10 mouse cellular contexts compared by ENCODE assay signal in genomic region chr8:107115008-107115320, GRCm38 (mm10). TPM values are rescaled to one million over a fixed set of nuclear protein-coding genes. Genes with fewer than 3 reads are reported as not detected.
A peak's percentile ranks its signal among the peaks of the same experiment; 100 is the strongest.
DNase-seq lines count a peak whose midpoint lies in the region; ATAC-seq and TF ChIP-seq lines count a peak whose summit lies in the region.
"Had no signal": no experiment of that assay in that cellular context is flagged by ENCODE, and none has a peak within 500 bp of the region (broad histone marks: within the 10 kb centered on the region; RNA-seq: fewer than 3 reads in every experiment).

No protein-coding gene starts in this region.

- H3K9me3 ChIP-seq in embryonic facial prominence, embryonic 14.5 days (ENCODE audit: control insufficient read depth, low read length) = no peaks in the 10 kb centered on the region
- H3K9me3 ChIP-seq in liver, embryonic 16.5 days (replicated peaks; ENCODE audit: control insufficient read depth, low read length) = no peaks in the 10 kb centered on the region

- peaks cover 3% of the 10 kb centered on the region for H3K4me1 ChIP-seq in heart, adult 2 months (ENCODE audit: control insufficient read depth, insufficient read depth, low read length)
- peaks cover 24% of the 10 kb centered on the region for H3K4me1 ChIP-seq in lung, adult 2 months (ENCODE audit: control insufficient read depth, insufficient read depth, low read length)
- H3K4me1 ChIP-seq in embryonic facial prominence, embryonic 14.5 days (ENCODE audit: control insufficient read depth, insufficient read depth, low read length) = peaks cover 14% of the 10 kb centered on the region; the same call in 1 of the 2 replicates
- H3K4me1 ChIP-seq in liver, embryonic 16.5 days (ENCODE audit: control insufficient read depth, low read depth, low read length) = no peaks in the 10 kb centered on the region; the same call in 1 of the 2 replicates

- TF ChIP-seq POLR2A in heart, adult 2 months (IDR thresholded peaks at IDR 0.05; ENCODE audit: insufficient read depth, low read depth, low read length) = no peak
- no peak for TF ChIP-seq POLR2A in lung, adult 2 months (IDR thresholded peaks at IDR 0.05; ENCODE audit: borderline replicate concordance, extremely low read depth, low read depth, low read length)

- H3K4me3 ChIP-seq in heart, adult 2 months = no peak overlapping the region
- H3K4me3 ChIP-seq in lung, adult 2 months (replicated peaks; ENCODE audit: extremely low read depth, low read depth, low read length) = peak overlapping the region; percentile 6
- H3K4me3 ChIP-seq in embryonic facial prominence, embryonic 14.5 days (ENCODE audit: low read depth, low read length) = no peak overlapping the region
- H3K4me3 ChIP-seq in liver, embryonic 16.5 days (ENCODE audit: low read depth, low read length) = no peak overlapping the region

- WGBS in heart, adult 2 months = 33% methylated on average over 10 of the region's 10 CpGs
- WGBS in lung, adult 2 months = 38% methylated on average over 10 of the region's 10 CpGs
- 51% methylated on average over 10 of the region's 10 CpGs for WGBS in embryonic facial prominence, embryonic 14.5 days
- 36% methylated on average over 10 of the region's 10 CpGs for WGBS in liver, embryonic 16.5 days (ENCODE audit: insufficient replicate concordance)

- no peak for ATAC-seq in embryonic facial prominence, embryonic 14.5 days (ENCODE audit: low read depth)
- no peak; the same call in 1 of the 2 replicates for ATAC-seq in liver, embryonic 16.5 days (ENCODE audit: low read depth)

- no peaks in the 10 kb centered on the region for H3K79me2 ChIP-seq in heart, adult 2 months (replicated peaks; ENCODE audit: control insufficient read depth, insufficient read depth, low read length)

- H3K27ac ChIP-seq in heart, adult 2 months = peak overlapping the region; percentile 55
- peak overlapping the region; percentile 59 for H3K27ac ChIP-seq in embryonic facial prominence, embryonic 14.5 days (replicated peaks; ENCODE audit: low read depth, low read length)
- H3K27ac ChIP-seq in liver, embryonic 16.5 days (ENCODE audit: low read length) = no peak overlapping the region

- DNase-seq in heart, adult 2 months = peak in 1 of 2 experiments; percentile 36
- no peak for DNase-seq in heart, postnatal 4 days
- no peak for DNase-seq in lung, adult 2 months
- no peak for DNase-seq in lung, postnatal 14 days
- no peak for DNase-seq in embryonic facial prominence, embryonic 14.5 days (ENCODE audit: low spot score)
- no peak for DNase-seq in neural tube, embryonic 10.5 days (ENCODE audit: extremely low spot score, low spot score)
- no peak for DNase-seq in urinary bladder, postnatal 4 days (ENCODE audit: low spot score in 2 of 2)

- no peaks in the 10 kb centered on the region for H3K36me3 ChIP-seq in heart, adult 2 months (ENCODE audit: control insufficient read depth, insufficient read depth, low read length)
- no peaks in the 10 kb centered on the region for H3K36me3 ChIP-seq in embryonic facial prominence, embryonic 14.5 days (ENCODE audit: control insufficient read depth, insufficient read depth, low read length)
- no peaks in the 10 kb centered on the region for H3K36me3 ChIP-seq in liver, embryonic 16.5 days (ENCODE audit: control insufficient read depth, insufficient read depth)

- intact Hi-C loops in heart, adult 2 months (cut with DNase I) = loop anchor here (10.0 kb wide), 1 partner anchor 180 kb away; the partner anchor contains the start of gene Nfat5

- H3K27me3 ChIP-seq in heart, adult 2 months (ENCODE audit: control insufficient read depth, insufficient read depth, low read length) = no peaks in the 10 kb centered on the region
- H3K27me3 ChIP-seq in embryonic facial prominence, embryonic 14.5 days (replicated peaks; ENCODE audit: control insufficient read depth, insufficient read depth, low read length) = no peaks in the 10 kb centered on the region
- no peaks in the 10 kb centered on the region for H3K27me3 ChIP-seq in liver, embryonic 16.5 days (ENCODE audit: control insufficient read depth, insufficient read depth, low read depth, low read length)

- no peak for TF ChIP-seq EP300 in heart, adult 2 months (IDR thresholded peaks at IDR 0.05; ENCODE audit: insufficient read depth, low read depth, low read length)

- H3K4me2 ChIP-seq in embryonic facial prominence, embryonic 14.5 days (ENCODE audit: low read depth, low read length) = peak overlapping the region; percentile 40; the same call in 1 of the 2 replicates
- 0 out of 2 replicates have a peak overlapping the region, but pooled peaks have one; percentile 7 for H3K4me2 ChIP-seq in liver, embryonic 16.5 days (ENCODE audit: low read depth, low read length)

- H3K9ac ChIP-seq in heart, adult 2 months (ENCODE audit: low read depth, low read length) = no peak overlapping the region
- H3K9ac ChIP-seq in embryonic facial prominence, embryonic 14.5 days (ENCODE audit: low read depth, low read length) = peak overlapping the region; percentile 48
- no peak overlapping the region for H3K9ac ChIP-seq in liver, embryonic 16.5 days (ENCODE audit: low read depth, low read length)

- no peak for TF ChIP-seq CTCF in heart, adult 2 months (IDR thresholded peaks at IDR 0.05)
- TF ChIP-seq CTCF in lung, adult 2 months (IDR thresholded peaks at IDR 0.05; ENCODE audit: insufficient read depth, low read length) = no peak

RNA-seq across cellular contexts. Expression of gene Terf2, which starts 18.6 kb away (rescaled TPM):
- 10 to 100 TPM; 11.1 to 11.2 TPM for total RNA-seq in heart, adult 2 months (2021)
- polyA plus RNA-seq in heart, adult 2 months (2012; rRNA removed) = 6.0 and 8.9 TPM in 2 replicates
- 10 to 100 TPM; 20.2 to 25.1 TPM for total RNA-seq in heart, postnatal 4 days (2021)
- polyA plus RNA-seq in lung, adult 2 months (2012; rRNA removed) = 9.5 and 13.5 TPM in 2 replicates
- polyA plus RNA-seq in embryonic facial prominence, embryonic 14.5 days (2014; fragmentation: Nextera tagmentation; extraction: Ambion mirVana) = 14.8 and 15.1 TPM in 2 replicates
- 5.5 and 6.0 TPM in 2 replicates for polyA plus RNA-seq in liver, embryonic 16.5 days (2015; fragmentation: Nextera tagmentation; extraction: Ambion mirVana)

RNA-seq across cellular contexts. Expression of gene Cyb5b, which starts 35.5 kb away (rescaled TPM):
- 10 to 100 TPM; 38.8 to 41.1 TPM for total RNA-seq in heart, adult 2 months (2021)
- polyA plus RNA-seq in heart, adult 2 months (2012; rRNA removed) = 33.2 and 50.8 TPM in 2 replicates
- total RNA-seq in heart, postnatal 4 days (2021) = 10 to 100 TPM; 55.6 to 59.6 TPM
- 68.7 and 97.9 TPM in 2 replicates for polyA plus RNA-seq in lung, adult 2 months (2012; rRNA removed)
- polyA plus RNA-seq in embryonic facial prominence, embryonic 14.5 days (2014; fragmentation: Nextera tagmentation; extraction: Ambion mirVana) = 78.5 and 86.5 TPM in 2 replicates
- 23.0 and 25.2 TPM in 2 replicates for polyA plus RNA-seq in liver, embryonic 16.5 days (2015; fragmentation: Nextera tagmentation; extraction: Ambion mirVana)

RNA-seq across cellular contexts. Expression of gene Tmed6, which starts 49.5 kb away (rescaled TPM):
- not detected for total RNA-seq in heart, adult 2 months (2021)
- polyA plus RNA-seq in heart, adult 2 months (2012; rRNA removed) = not detected in 2 replicates
- not detected for total RNA-seq in heart, postnatal 4 days (2021)
- polyA plus RNA-seq in lung, adult 2 months (2012; rRNA removed) = 0.65 and 0.99 TPM in 2 replicates
- not detected in 2 replicates for polyA plus RNA-seq in embryonic facial prominence, embryonic 14.5 days (2014; fragmentation: Nextera tagmentation; extraction: Ambion mirVana)
- polyA plus RNA-seq in liver, embryonic 16.5 days (2015; fragmentation: Nextera tagmentation; extraction: Ambion mirVana) = 3.9 and 4.2 TPM in 2 replicates
- total RNA-seq: left cerebral cortex, postnatal 10 days had no signal
- polyA plus RNA-seq: neural tube, embryonic 11.5 days had no signal

RNA-seq across cellular contexts. Expression of gene Nip7, which starts 58.3 kb away (rescaled TPM):
- total RNA-seq in heart, adult 2 months (2021) = 10 to 100 TPM; 19.4 to 27.3 TPM
- 19.7 and 27.9 TPM in 2 replicates for polyA plus RNA-seq in heart, adult 2 months (2012; rRNA removed)
- 10 to 100 TPM; 37.4 to 41.1 TPM for total RNA-seq in heart, postnatal 4 days (2021)
- polyA plus RNA-seq in lung, adult 2 months (2012; rRNA removed) = 20.3 and 26.0 TPM in 2 replicates
- 97.3 and 98.4 TPM in 2 replicates for polyA plus RNA-seq in embryonic facial prominence, embryonic 14.5 days (2014; fragmentation: Nextera tagmentation; extraction: Ambion mirVana)
- polyA plus RNA-seq in liver, embryonic 16.5 days (2015; fragmentation: Nextera tagmentation; extraction: Ambion mirVana) = 25.9 and 34.2 TPM in 2 replicates

RNA-seq across cellular contexts. Expression of gene Cog8, which starts 58.5 kb away (rescaled TPM):
- 10 to 100 TPM; 17.9 to 18.7 TPM for total RNA-seq in heart, adult 2 months (2021)
- 17.2 and 26.5 TPM in 2 replicates for polyA plus RNA-seq in heart, adult 2 months (2012; rRNA removed)
- total RNA-seq in heart, postnatal 4 days (2021) = 10 to 100 TPM; 16.9 to 18.3 TPM
- 24.7 and 31.6 TPM in 2 replicates for polyA plus RNA-seq in lung, adult 2 months (2012; rRNA removed)
- polyA plus RNA-seq in embryonic facial prominence, embryonic 14.5 days (2014; fragmentation: Nextera tagmentation; extraction: Ambion mirVana) = 32.8 and 39.0 TPM in 2 replicates
- polyA plus RNA-seq in liver, embryonic 16.5 days (2015; fragmentation: Nextera tagmentation; extraction: Ambion mirVana) = 14.1 and 14.6 TPM in 2 replicates
